Mouse (Mus musculus) adrenal gland, postnatal 4 days (tissue): Measurements from ENCODE around the gene Ctcfl. TPM values are rescaled to one million over a fixed set of nuclear protein-coding genes. Genes with fewer than 3 reads are reported as not detected.

ENCODE experiments used
- DNase-seq, 2 experiments: peaks; one replicate each; pipeline ENCODE4 v3.0.0; 2021 to 2022; ENCODE audit warnings: low spot score in 2 of 2, mixed read lengths in 2 of 2
- total RNA-seq, 2 experiments: library from RNA; stranded (reverse); gene quantifications; 2 replicates each; pipeline ENCODE4 v1.2.3; 2021

The Ctcfl gene
- total RNA-seq, 2 experiments from 2014 or later, result not detected

DNA sequence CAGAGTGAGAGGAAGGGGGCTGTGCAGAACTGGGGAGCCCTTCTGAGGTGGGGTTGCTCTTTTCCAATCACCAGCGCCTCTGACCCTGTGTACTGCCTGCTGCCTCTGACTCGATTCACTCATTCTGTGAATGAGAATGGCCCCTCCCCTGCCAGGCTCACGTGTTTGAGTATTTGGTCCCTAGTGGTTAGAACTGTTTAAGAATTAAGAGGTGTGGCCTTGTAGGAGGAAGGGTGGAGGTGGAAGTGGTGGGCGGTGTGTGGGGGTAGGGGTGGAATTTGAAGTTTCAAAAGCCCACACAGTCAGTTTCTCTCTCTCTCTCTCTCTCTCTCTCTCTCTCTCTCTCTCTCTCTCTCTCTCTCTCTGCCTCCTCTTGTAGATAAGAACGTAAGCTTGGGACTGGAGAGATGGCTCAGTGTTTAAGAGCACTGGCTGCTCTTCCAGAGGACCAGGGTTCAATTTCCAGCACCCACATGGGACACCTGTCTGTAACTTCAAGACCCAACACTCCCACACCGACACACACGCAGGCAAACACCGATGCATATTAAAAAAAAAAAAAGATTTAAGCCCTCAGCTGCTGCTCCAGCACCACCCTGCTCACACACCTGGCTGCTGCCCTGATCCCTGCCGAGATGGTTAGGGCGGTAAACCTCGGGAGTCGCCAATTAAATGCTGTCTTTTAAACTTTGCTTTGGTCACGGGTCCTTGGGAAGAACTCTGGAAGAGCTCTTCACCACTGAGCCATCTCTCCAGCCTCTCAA is 35.4 kb downstream of the Ctcfl start:
- DNase-seq, result no peak

DNA sequence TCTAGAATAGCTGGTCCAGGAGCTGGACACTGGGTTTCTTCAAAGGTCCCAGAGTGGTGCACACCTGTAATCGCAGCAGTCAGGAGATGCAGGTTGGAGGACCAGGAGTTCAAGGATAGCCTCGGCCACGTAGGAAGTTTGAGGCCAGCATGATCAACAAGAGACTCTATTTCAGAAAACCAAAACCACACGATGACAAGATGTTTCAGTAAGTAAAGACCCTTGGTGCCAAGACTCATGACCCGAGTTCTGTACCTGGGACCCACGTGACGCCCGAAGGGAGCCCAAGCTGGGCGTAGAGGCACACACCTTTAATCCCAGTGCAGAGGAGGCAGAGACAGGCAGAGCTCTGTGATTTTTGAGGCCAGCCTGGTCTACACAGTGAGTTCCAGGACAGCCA is 36.2 kb downstream of the Ctcfl start:
- no peak for DNase-seq

DNA sequence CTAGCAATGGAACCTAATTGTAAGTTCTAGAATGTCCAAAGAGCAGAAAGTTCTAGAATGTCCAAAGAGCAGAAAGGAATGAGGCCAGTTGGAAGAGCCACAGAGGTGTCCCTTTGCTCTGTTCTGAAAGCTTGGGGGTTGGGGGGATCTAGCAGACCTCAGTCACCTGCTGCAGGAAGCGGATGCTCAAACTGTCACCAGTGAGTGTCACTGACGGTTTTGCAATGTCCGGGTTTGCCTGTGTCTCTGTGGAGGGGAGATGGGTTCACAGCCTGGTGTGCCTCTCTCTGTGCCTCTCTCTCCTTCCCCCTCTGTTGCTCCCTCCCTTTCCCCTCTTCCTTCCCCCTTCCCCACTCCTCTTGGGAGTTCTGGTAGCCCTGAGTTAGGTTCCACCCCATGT is 36.6 kb downstream of the Ctcfl start:
- DNase-seq, result no peak

DNA sequence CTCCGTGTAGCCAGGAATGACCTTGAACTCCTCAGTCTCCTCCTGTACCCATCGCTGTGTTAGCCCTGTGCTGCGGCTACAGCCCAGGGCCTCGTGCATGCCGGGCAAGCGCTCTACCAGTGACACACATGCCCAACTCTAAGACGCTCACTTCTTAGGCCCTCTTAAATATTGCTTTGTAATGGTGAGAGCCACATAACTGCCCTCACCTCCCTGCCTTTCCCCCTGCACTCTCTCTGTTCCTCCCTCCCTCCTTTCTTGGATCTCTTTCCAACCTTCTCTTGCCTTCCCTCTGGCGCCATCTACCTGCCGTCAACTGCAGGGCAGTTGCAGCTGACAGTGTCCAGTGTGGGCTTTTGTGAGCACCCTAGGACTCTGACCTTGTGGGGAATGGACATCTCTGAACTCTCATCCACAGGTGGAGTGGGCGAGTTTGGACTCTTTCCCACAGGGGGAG is 38.5 kb downstream of the Ctcfl start:
- DNase-seq, result peak; percentile 36 to 69

DNA sequence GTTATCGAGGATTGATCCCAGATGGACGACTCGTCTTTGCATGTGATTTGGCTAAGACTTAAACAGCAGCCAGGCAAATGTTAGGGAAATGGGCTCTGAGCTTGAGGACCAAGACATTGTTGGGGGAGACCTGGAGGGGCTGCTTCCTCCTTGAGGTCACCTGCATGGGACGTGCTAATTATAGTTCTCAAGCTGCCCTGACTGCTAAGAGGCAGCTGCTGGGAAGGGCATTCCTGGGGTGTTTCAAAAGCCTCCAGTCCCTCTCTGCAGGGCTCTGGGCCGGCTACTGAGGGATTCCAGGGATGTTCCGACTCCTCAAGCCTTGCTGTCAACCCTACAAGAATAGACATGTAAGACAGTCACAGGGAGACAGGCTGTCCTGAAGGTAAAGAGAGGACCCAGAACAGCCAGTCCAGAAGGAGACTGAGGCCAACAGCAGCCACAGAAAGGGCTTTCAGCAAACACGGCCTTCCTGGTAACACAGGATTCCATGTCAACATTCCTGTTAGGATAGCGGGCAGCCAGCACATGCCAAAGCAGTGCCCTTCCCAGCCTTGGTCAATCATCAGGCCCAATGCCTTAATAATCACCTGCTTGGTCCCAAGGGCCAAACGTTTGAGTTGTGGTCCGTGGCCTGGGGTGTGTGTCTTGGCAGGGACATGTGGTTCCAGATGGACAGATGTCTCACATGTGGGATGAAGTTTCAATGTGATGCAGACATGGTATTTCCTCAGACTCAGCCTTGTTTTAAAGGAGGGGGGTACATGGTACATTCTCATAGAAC is 39.4 kb downstream of the Ctcfl start:
- no peak for DNase-seq

GRCm38 (mm10) chr2:173076921-173077320 is 42.4 kb downstream of the Ctcfl start:
- no peak for DNase-seq

DNA sequence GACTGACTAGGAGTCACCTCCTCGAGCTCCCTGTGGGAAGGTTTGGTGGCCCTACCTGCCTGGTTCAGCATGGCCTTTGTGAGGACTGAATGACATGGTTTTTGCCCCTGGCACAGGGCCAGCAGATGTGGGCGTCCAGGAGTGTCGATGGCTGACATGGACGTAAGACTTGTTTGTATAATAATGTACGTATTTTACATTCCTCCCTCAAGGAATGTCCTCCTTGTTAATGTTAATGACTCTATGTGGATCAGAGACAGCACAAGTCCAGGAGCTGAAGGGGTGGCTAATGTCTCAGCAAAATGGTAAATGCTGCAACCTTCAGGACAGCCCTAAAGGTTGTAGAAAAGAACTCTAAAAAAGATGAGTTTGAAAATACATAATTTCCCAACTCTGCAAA is 45.7 kb downstream of the Ctcfl start:
- no peak for DNase-seq

DNA sequence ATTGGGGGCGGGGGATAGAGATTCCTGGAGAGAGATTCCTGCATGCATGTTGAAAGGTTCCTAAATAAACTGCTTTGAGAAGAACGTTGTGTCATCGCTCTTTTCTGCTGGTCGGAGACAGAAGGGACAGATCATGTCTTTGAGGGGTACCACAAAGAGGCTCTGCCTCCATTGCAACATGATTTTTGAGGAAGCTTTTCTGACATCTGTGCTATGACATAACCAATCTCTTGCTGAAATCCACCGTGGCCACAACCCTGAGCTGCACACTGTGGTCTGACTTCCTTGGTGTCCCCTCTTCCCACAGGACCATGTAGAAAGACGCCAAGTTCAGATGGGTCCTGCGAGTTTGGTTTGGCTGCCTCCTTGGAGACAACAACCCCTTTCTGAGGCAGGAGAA is 46.4 kb downstream of the Ctcfl start:
- DNase-seq, result no peak

- DNase-seq, result no peak
Measured at GRCm38 (mm10) chr2:173064864-173065263, 54.5 kb downstream of the Ctcfl start.

DNA sequence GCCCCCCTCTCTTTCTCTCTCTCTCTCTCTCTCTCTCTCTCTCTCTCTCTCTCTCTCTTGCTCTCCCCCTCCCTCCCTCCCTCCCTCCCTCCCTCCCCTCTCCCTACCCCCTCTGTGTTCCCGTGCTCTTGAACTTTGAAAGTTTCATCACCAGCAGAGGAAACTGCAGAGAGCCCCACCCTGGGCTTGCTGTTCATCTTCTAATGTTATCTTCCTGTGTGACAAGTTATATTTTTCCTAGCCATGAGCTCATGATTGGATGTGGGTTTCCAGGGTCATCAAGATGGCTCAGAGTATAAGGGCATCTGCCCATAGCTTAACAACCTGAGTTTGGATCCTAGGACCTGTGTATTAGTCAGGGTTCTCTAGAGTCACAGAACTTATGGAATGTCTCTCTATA is 56.1 kb downstream of the Ctcfl start:
- no peak for DNase-seq

DNA sequence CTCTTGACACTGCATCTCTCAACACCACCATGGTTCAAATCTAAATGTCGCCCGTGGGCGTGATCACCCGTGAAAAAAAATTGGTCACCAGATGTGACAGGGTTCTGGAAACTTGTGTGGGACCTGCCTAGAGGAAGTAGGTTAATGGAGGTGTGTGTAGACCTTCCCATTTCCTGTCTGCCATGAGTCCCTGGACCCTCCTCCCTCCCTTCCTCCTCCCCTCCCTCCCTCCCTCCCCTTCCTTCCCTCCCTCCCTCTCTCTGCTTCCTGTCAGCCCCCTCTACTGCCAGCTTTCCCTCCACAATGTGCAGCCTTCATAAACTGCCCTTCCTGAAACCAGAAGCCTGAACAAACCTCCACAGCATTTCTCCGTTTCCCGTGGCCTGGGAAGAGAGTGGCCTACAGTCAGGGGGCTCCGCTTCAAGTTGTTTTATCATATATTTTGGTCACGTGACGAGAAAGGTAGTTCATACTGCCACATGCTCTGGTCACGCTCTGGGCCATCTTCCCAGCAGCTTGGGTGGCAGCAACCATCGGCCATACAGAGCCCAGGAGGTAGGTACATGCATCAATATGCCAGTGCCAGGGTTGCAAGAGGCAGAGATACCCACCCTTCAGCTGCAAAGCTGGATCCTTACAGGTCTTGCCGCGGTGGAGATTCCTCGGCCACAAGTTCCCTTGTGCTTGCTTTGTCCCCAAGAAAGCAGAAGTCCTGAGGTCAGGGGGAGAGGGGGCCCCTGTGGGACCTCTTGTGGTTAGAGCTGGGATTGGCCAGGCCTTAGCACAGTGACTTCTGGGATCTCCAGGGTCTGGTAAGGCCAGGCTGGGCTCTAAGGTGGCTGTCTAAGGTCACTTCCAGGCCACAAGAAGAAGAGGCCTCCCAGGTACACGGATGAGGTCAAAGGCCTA is 57.6 kb downstream of the Ctcfl start:
- DNase-seq, result no peak

GRCm38 (mm10) chr2:173060450-173060849 is 58.9 kb downstream of the Ctcfl start:
- no peak for DNase-seq

DNA sequence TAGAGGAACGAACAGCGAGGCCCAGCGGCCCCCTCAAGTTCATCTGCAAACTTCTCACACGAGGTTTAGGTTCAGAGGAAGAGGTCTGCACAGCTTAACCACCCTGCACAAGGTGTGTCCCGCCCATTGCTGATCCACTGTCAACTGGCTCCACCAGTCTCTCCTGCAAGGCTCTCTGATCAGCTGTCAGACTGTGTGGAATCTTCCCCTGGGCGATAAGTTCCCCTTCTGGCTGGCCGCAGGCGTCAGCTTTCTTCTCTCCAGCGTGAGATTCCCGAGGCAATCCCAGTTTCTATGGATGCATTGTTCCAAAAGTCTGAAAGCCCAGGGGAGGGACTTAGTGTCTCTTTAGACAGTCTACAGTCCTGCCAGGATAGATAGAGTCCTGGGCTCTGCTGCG is 61.1 kb downstream of the Ctcfl start:
- no peak for DNase-seq

GRCm38 (mm10) chr2:173057623-173058022 is 61.7 kb downstream of the Ctcfl start:
- DNase-seq, result no peak

DNA sequence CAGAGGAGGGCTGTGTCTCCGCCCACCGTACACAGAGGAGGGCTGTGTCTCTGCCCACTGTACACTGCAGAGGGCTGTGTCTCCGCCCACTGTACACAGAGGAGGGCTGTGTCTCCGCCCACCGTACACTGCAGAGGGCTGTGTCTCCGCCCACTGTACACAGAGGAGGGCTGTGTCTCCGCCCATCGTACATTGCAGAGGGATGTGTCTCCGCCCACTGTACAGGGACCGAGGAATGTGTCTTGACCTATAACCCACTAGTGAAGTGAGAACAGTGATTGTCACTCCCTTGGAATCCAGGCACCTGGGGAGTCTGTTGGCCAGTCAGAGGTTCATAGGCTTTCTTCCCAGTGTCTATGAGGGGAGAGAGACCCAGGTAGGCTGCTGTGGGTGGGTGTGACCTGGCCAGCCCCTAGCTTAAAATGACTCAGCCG is 62.4 kb downstream of the Ctcfl start:
- no peak for DNase-seq

DNA sequence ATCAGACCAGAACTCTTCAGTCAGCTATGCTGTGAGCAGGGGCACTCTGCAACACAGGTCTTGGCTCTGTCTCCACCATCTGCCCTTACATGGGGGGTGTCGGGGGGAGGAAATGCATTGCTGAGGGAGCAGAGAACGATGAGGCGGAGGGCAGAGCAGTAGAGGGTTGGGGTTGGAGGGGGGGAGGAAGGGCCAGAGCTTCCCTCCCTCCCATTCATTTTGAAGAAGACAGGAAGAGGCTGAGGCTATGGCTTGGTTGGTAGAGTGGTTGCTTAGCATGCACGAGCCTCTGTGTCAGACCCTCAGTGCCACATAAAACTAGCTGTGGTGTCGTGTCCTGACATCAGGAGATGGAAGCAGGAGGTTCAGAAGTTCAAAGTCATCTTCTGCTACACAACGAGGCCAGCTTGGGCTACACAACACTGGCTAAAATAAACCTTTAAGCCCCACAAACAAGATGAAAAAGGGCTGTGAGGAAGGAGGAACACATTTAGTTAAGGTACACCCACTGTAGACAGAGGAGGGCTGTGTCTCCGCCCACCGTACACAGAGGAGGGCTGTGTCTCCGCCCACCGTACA is 62.9 kb downstream of the Ctcfl start:
- no peak for DNase-seq

GRCm38 (mm10) chr2:173053846-173054245 is 65.5 kb downstream of the Ctcfl start:
- no peak for DNase-seq

DNA sequence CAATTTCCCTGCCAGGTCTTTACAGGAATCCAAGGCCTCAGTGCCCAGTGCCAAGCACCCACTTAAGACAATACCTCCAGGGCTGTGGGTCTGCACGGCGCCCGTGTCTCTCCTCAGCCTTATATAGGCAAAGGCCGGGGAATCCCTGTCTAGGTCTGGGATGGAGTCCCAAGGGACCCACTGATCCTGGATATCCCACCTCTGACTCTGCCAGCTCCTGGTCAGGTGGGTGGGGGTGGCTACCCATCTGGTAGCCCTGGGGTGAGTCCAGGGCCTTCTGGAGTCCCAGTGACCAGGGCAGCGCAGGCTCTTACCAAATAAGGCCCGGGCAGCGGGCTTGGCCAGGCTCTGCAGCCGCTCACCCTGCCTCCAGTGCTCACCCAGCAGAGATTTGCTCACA is 66.4 kb downstream of the Ctcfl start:
- no peak for DNase-seq

DNA sequence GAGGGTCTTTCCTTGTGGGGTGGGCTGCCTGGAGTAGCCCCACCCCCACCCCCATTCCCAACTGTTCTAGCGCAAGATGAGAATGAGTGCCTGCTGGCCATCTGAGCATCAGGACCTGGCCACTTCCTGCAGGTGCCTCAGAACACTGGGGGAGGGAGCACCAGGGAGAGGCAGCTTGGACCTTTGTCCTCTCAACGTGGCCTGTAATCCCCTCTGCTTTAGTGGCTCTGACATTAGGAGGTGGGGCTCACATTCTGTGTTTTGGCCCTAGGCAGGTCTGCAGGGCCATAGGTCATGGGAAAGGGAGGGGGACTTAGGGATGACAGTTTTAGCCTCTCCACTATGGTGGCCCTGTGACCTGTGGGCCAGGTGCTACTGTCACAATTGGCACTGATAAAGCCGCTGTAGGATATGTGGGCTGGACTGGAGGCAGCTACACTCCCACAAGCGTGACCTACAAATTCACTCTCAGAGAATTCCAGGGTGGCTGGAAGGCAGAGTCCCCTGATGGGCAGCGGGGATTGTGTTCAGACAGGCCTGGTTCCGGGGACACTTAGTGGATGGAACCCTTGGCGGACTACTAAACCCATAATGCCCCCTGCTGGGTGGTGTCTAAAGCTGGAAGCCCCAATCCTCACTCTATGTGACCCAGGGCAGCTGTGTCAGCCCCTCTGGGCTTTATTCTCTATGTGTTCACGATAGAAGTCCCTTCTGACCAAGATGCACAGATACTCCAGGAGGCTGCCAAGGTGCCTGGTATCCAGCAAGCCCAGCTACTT is 68.5 kb downstream of the Ctcfl start:
- DNase-seq, result no peak

GRCm38 (mm10) chr2:173049817-173050216 is 69.5 kb downstream of the Ctcfl start:
- DNase-seq, result no peak
